Mouse (Mus musculus): ENCODE results near the gene Tiam1.

The Tiam1 gene

DNA sequence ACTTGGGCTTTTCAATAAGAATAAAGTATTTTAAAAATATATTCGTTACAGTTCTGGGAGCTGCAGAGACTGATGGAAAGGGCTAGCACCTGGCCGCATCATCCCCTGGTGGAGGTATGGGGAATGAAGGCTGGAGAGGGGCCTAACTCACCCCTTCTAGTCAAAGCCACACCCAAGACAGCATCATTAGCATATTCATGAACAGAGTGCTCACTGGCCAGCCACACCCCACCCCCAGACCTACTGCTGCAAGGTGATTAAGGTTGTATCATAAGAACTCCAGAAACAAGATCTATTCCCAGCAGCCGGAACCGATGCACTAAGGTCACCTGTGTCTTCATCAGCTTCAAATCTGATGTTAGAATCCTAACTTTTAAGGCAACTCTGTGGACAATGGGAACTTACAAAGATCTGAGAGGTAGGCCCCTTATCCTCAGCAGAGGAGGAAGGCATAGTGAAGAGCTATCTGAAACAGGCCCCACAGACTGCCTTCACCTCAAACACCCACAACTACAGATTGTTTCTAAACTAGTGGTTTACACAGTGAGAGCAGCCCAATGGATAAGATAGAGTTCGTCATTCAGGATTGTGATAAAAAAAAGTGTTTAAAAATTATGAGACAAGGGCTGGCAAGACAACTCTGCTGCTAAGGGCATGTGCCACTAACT, 153.1 kb downstream of the Tiam1 start:
- no peak for DNase-seq

DNA sequence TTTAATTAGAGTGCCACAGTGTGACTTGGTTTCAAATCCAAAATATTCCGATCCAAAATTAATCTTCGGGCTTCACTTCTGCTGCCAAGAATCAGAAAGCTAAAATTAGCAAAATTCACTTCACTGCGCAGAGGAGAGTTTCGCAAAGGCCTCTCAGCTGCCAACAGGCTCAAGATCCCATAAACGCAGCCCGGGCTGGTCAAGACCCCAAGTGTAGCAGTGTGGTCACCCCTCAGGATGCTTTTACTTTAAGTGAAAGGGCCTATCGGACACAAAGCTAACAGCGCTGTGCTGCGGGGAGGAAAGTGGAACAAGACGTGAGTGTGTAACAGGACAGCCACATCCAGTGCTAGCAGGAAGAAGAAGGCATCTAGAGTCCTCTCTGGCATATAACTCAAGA, 153.8 kb downstream of the Tiam1 start:
- DNase-seq = no peak

DNA sequence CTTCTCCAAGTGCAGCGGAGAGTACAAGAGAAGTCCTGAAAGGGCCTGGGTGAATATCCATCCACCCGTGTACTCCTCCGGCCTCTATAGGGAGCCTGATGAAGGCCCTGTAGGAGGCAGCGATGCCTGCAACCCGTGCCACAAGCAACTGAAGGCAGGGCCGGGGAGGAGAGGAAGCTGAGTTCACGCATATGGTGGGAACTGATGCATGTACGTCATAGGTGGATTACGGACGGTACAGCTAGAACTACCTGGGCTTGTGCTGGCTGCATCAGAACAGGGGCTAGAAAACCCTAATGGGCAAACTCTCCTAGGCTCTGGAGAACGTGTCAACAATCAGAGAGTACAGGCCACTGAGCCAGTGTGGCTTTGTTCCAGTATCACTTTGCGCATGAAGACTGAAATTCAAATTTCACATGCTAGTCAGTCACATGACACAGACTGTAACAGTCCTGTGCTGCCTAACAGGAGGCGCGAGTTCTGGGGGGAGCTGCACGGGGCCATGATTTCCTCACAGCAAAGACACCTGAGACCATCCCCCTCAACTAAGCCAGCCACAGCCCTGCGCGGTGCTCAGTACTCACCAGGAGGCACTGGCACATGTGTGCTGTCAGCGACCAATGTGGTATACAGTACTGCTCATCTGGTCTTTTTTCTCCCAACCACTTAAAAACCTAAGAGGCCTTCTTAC, 156.8 kb downstream of the Tiam1 start:
- no peak for DNase-seq

DNA sequence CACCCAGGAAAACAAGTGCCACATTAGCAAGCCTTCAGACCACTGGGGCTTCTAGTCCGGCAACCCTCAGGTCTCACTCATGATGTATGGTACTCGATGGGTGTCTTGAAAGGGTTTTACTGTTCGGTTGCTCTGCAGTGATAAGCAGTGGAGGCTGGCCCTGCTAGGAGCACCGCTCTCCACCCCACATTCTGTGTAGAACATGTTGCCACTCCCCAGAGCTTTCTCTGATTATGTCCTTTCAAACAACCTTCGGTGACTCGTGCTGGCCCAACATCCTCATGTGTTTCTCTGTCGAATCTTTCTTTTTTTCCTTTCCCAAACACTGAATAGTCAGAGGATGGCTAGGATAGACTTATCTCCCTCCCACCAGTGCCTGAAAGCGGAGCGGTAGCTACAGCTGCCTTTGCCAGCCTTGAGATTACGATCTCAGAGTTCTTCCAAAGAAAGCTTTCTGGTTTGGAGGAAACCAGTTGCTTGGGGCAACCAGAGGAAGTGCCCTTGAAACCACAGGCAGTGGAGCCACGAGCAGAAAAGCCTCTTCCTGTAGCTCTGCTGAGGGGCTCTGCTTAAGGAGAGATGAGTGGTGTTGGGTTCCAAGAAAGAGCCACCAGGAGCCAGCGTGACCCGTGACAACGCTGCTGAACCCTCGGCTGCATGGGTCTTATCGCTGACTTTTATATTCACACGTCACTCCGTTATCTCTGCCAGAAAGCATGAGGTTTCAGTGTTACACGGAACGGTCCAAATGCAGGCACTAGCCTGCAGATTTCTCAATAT, 157.7 kb downstream of the Tiam1 start:
- DNase-seq = no peak

DNA sequence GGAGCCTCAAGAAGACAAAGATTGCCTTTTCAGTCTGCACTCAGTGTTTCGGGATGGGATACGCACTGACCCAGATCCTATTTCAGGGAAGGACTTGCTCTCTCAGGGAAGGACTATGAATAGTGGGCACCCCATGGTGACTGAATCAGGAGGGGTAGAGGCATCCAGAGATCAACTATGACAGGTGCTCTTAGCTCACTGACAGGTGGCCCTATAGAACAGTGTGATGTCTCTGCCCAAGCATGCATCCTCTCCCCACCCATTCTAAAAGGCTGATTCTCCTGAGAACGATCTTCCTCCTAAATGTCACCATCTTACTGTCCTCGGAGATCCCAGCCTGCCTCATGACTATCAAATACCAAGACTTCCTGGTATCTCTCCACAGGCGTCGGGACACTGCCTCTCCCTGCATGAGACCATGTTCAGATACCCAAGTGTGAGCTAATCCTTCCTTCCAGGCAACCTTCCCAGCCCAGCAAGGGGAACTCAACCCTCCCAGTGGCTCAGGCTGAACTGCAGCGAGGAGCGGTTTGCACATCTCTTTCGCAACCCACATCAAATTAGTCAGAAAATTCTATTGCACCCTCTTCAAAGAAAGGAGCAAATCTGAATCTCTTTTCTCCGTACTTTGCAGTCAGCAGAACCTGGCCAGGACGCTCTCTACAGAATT, 163.4 kb downstream of the Tiam1 start:
- no peak for DNase-seq

DNA sequence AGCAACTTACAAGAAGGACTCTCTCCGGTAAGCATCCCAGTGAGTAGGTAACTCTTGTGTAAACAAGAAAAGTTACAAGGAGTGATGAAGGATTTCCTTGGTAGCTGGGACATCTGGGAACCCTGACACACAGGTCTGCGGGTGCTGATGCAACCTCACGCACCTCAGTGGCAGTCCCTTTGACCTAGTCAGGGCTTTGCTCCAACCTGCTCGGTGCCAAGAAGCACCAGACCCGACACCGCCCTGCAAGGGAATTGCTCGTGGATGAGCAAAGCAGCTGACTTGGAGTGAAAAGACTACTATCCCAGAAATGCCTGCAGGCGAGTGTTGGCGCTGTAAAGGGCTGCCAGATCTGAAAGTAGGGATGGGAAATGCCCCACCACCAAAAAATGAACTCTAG, 168.1 kb downstream of the Tiam1 start:
- no peak for DNase-seq

DNA sequence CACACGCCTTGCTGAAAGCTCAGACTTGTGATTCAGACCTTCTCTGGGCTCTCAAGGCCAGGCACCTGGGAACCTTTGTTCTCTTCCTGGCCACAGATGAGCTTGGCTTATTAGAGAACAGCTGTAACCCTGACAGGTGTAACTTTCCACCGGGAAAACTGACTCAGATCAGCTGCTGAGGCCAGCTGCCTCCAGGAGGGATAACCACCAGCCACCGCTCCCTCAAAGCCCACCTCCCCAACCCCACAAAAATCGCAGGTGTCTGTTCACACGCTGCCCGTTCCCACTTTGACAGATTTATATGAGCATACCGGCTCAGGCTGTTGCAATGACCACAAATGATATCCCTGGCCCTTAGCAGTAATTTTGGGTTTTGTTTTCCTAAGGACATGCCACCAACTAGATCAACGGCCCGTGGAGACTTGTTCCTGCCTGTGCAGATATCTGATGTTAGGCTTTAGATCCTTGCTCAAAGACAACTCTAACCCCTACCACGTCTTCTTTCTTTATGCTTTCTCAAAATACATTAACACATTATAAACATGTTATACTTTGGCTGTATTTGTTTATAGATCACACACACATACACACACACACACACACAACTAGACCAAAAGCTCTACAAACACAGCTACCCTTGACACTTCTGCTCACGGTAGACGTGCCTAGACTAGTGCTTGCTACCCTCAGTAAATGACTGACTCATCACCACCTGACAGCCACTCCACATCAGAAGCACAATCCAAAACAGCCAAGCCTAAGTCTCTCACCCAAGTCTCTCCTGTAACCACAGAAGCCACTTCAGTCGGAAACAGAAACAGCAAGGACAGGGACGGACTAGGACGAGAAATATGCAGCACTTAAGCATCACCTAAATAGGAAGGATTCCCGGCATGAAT, 169.5 kb downstream of the Tiam1 start:
- no peak for DNase-seq

DNA sequence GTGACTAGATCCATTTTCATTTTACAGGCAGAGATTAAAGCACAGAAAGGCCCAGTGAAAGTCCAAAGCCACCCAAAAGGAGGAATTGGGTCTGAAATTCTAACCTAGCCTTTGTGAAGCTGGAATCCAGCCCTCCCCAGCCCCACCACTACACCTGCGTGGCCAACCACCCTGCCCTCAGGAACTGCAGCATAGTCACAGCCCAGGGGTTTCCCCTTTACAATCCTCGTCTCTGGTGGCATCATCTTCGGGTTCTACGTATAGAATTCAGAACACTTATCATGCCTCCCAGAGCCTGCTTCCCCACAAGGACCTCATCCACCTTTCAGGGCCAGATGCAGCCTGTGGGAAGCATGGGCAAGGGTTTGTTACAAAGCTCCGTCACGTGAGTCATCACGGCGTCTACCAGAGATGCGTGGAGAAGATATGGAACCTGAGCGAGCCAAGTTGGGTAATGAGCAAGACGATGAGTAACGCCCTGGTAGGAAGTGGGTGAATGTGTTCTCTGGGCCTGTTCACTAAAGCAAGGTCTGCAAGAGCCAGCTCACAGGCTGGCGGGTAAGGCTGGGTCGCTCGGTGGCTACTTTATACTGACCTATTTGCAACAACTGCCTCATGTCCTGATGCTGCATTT, 170.6 kb downstream of the Tiam1 start:
- no peak for DNase-seq

DNA sequence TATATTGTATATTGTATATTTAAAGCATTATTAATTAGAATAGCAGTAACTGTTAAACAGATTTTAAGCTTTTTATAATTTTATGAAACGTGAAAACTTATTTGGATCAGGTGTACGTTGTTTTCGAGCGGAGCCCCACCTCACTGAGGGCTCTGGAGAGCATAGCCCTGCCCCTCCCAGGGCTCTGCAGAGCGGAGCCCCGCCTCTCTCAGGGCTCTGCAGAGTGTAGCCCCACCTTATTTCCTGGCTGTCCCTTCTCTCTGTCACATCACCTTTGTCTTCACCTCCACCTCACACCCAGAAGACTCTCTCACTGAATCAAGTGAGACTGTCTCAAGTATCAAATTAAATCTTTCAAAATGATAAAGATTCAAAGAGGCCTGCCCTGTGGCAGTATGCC, 171.6 kb downstream of the Tiam1 start:
- DNase-seq = no peak

DNA sequence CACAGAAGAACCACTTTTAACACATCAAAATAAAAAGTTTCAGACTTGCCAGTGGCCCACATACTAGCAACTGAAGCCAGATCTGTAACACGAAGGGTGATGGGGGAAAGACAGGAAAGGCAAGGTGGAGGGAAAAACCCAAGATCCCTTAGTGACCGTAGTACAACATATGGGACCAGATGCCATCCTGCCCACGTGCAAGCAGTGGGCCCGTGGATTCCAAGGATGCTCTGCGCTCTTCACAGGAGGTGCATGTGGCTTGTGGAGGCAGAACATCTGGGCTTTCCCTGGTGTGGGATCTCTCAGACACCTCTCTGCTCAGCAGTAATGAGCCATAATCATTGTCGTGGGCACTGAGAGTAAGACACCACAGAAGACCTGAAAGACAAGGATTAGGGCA, 175.5 kb downstream of the Tiam1 start:
- DNase-seq = no peak

DNA sequence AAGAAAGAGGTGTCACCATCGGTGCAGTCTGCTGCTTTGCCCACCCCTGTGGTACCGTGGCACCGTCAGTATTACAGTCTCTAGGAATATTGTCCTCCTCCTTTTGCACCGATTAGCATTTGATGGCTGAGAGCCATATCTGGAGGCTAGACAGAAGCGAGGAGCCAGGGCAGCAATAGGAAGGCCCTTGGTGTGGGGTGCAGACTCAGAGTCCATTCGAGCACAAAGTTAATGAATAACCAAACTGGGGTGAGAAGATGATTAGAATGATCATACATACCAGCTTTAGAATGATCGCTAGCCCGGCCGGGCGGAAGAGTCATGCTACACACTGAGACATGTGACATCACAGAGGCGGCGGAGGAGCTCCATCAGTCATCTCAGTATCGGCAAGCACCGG, 180.7 kb downstream of the Tiam1 start:
- DNase-seq = peak; percentile 34 to 70

DNA sequence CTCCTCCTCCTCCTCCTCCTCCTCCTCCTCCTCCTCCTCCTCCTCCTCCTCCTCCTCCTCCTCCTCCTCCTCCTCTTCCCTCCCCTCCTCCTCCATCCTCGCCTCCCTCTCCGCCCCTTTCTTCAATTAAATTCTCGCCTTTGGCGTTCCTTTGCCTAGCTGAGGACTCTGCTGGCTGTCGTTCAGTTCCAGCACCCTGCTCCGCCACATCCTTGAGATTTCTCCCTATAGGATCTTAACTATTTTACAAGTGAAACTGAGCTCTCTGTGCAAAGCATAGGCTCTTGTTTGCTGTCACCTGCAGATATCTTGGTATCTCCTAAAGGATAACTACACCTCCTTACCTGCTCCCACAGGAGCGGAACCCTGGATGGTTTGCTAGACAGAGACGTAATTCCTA, 182.7 kb downstream of the Tiam1 start:
- peak in 1 of 2 experiments; percentile 5 for DNase-seq

DNA sequence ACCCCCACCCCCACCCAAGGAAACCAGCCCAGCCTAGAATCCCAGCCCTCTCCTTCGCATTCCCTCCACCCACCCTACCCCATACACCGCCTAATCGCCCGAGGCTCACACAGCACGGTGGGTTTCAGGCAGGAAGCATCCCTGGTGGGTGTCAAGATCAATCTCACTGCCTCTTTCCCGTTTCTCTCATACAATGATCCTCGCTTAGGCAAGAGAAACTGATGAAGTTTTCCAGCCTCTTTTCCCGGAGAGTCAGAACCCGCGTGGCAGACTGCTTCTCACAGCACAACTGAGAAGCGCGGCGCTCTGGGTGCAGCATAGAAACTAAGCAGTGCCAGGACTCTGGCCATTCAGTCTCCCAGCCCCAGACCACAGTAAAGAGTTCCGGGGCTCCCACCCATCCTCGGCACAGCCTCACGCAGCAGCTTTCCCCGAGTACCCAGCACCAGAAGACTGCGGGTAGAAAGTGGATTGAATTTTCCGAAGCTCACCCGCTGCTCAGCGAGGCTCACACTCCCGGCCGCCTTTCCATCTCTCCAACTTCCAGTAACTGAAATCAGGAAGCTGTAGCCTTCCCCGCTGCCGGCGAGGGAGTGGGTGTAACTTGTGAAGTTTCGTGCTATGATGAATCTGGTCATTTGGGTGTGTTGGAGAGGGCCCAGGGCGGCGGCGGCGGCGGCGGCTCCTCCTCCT, 183.2 kb downstream of the Tiam1 start:
- DNase-seq = peak; percentile 42 to 57

DNA sequence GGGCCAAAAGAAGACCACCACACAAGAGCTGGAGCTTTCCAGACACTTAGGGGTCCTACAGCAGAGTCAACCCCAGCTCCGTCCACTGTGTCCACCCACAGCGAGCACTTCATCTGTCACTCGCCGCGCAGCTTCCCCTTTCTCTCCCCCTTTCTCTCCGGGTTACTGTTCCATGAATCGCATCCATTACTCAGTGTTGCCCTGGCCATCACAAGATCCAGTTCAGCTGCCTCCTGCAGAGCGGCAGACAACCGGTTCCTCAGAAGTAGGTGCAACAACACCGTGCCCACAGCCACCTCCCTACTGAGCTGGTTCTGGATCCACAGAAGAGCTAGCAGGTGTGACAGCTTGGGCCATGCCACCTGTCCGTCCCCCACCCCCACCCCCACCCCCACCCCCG, 184.6 kb downstream of the Tiam1 start:
- peak in 1 of 2 experiments; percentile 16 for DNase-seq

DNA sequence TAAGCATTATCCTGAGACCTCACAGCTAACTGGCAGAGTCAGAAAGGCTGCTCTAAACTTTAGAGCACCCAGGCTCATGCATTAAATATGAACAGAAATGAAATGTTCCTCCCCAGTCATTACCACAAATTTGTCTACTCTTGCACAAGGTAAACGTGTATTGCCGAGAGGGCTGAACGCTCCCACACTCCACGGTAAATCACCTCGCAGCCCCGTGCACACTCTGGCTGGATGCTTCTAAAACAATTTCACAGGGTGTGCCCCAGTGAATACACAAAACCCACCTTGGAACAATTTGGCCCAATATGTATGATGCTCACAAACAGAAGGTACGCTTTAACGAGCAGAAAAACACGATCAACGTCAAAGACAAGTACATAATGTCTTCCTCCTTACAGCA, 185.5 kb downstream of the Tiam1 start:
- no peak for DNase-seq

DNA sequence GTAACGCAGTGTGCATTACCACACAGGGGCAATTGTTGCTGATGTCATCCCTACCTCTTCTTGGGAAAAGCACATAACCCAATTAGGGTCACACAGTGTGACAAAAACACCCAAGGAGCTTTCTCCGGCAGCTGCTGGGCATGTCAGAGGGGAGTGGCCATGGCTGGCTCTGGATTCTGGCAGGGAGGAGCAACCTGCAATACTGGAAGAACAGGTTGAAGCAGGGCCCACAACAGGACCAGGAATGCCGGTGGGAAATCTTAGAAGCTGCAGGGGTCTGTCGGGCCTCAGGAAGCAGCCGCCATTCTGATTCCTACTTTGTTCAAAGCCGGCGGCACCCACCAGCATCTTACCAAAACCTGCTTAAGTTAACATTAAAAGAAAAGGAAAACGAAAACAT, 189.0 kb downstream of the Tiam1 start:
- DNase-seq = peak; percentile 18 to 39

DNA sequence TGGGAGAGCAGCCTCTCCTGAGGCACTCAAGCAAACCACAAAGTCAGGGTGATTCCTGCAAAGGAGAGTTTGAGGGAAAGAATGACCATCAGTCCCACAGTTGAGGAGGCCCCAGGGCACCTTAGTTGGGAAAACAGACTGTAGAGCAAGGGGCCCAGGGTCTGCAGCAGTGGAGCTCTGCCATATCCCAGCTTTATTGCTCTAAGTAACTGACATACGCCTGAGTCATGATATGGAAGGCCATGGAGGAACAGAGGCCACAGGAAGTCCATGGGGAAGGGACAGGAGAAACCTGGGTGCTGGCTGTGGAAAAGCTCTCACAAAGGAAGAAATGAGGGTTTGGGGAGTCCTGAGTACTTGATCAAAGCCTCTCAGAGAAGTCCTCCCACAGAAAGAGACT, 189.5 kb downstream of the Tiam1 start:
- no peak for DNase-seq

DNA sequence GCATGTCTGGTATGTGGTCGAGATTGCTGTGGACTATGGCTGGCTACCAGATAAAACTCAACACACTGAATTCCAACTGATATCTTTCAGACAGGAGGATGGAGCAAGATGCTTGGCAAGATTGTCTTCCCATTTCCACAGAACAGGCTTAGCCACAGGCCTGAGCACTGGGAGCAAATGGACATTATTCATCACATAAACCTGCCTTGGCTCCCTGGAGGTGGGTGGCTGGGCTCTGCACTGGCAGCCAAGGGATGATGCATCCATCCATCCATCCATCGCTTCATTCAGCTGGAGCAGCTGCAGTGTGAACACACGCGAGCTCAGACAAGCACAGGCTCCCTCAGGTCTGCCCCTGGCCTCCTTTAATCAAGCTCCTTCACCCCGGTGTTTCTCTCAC, 190.7 kb downstream of the Tiam1 start:
- DNase-seq = no peak

DNA sequence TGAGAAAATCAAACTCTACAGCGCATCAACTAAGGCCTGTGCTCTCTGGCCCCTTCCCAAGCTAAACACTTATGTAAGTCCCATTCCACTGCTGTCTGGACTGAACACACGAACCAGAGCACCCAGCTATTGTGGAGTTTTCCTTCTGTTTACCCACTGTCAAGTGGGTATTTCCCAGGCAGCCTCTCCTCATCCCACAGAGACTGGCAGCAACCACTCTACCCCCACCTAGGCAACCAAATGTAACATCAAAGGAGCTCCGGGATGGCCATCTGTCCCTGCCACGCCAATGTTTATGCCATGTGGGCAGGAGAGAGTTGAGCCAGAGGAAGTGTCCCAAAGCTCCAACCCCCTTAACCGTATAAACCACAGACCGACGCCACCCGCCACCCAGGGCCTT, 192.8 kb downstream of the Tiam1 start:
- no peak for DNase-seq

DNA sequence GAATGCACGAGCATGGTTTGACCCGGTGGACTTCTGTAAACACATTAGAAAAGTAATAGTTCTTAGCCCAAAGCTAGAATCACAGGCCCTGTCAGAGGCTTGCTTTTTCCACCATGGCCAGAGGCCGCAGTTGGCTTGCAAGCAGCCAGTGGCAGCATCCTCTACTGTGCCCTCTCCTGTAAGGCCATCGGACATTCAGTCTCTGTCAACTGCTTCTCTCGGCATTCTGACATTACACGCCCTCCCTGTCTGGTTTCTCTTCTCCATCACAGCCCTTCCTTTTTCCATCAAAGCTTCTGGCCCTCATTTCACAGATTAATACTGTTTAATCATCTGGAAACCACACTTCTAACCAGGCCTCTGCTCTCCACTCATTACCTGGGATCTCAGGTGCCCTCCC, 193.3 kb downstream of the Tiam1 start:
- DNase-seq = no peak

DNA sequence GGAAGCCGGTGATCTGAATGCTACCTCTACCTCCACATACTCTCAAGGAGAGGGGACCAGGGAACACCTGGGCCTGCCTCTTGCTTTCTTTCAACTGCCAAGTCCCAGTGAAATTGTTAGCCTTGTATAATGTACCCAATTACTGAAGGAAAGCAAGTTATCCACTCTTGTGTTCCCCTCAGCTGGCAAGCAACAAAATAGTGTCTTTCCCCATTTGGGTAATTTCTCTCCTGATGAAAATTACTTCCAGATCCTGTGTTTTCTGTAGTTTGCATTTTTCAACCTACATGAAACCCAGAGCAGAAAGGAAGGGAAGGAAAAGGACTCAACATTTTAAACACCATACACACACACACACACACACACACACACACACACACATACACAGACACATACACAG, 195.5 kb downstream of the Tiam1 start:
- DNase-seq = no peak
